Mouse (Mus musculus) bone marrow macrophage, adult 2 months (primary cell): ENCODE data around the gene Nek7. TPM values are rescaled to one million over a fixed set of nuclear protein-coding genes. Genes with fewer than 3 reads are reported as not detected.

Experiments
- H3K27ac ChIP-seq: 2 replicates; pipeline ENCODE4 v1.5.1; 2012; ENCODE audit warnings: low read depth, low read length; ENCODE audit not compliant: insufficient read depth
- H3K4me1 ChIP-seq: 2 replicates; pipeline ENCODE4 v1.6.1; 2012; ENCODE audit warnings: low read length; ENCODE audit not compliant: control insufficient read depth, insufficient read depth
- H3K4me3 ChIP-seq: 2 replicates; pipeline ENCODE4 v1.5.1; 2012; ENCODE audit warnings: mild to moderate bottlenecking, low read length, moderate library complexity; ENCODE audit not compliant: insufficient read depth
- CTCF ChIP-seq: IDR thresholded peaks from 2 replicates; pipeline ENCODE4 v1.5.1; 2012; ENCODE audit warnings: low read depth, mild to moderate bottlenecking, low read length, moderate library complexity
- POLR2A ChIP-seq: IDR thresholded peaks from 2 replicates; pipeline ENCODE4 v1.6.1; 2012; ENCODE audit warnings: mild to moderate bottlenecking, low read depth, low read length, borderline replicate concordance
- polyA plus RNA-seq: library from polyadenylated mRNA; stranded (reverse); fragments of >200 nt; gene quantifications from 2 replicates; pipeline ENCODE4 v1.2.4, GENCODE M21; 2012; ENCODE audit not compliant: missing spikeins, insufficient read depth, insufficient read length

Gene Nek7
- polyA plus RNA-seq, 1 experiment = 78.1 TPM

GRCm38 (mm10) chr1:138491382-138492097, 128.4 kb downstream of the Nek7 start:
- Histone ChIP-seq H3K4me1 (no peaks in the 10 kb centered on the region), H3K27ac (no peak overlapping the region), H3K4me3 (no peak overlapping the region)
- TF ChIP-seq CTCF (no peak), POLR2A (no peak)

GRCm38 (mm10) chr1:138487569-138487968, 132.4 kb downstream of the Nek7 start:
- Histone ChIP-seq H3K4me3 (no peak overlapping the region), H3K4me1 (no peaks in the 10 kb centered on the region), H3K27ac (no peak overlapping the region)
- TF ChIP-seq POLR2A (no peak), CTCF (no peak)

- no peak overlapping the region for H3K27ac ChIP-seq
- no peak overlapping the region for H3K4me3 ChIP-seq
- no peaks in the 10 kb centered on the region for H3K4me1 ChIP-seq
- TF ChIP-seq CTCF = no peak
These were observed 139.2 kb downstream of the Nek7 start for GRCm38 (mm10) chr1:138480694-138481093.

- Histone ChIP-seq H3K4me1 (0 out of 2 replicates have a peak, but pooled peaks cover 2% of the 10 kb centered on the region), H3K4me3 (no peak overlapping the region), H3K27ac (no peak overlapping the region)
- TF ChIP-seq CTCF = no peak
- TF ChIP-seq POLR2A = no peak
These were observed 154.6 kb downstream of the Nek7 start for GRCm38 (mm10) chr1:138465352-138465751.

- TF ChIP-seq POLR2A = no peak
- no peak for TF ChIP-seq CTCF
- no peak overlapping the region for H3K27ac ChIP-seq
- H3K4me1 ChIP-seq = peaks cover 7% of the 10 kb centered on the region
- H3K4me3 ChIP-seq = no peak overlapping the region
These were observed 158.5 kb downstream of the Nek7 start for GRCm38 (mm10) chr1:138461425-138461824.

- no peaks in the 10 kb centered on the region for H3K4me1 ChIP-seq
- H3K27ac ChIP-seq = no peak overlapping the region
- H3K4me3 ChIP-seq = no peak overlapping the region
- TF ChIP-seq POLR2A = no peak
- TF ChIP-seq CTCF = no peak
These were observed 170.5 kb downstream of the Nek7 start for GRCm38 (mm10) chr1:138449476-138449851.

GRCm38 (mm10) chr1:138448635-138449475, 171.1 kb downstream of the Nek7 start:
- H3K27ac ChIP-seq = no peak overlapping the region
- H3K4me3 ChIP-seq = no peak overlapping the region
- no peak for TF ChIP-seq POLR2A
- TF ChIP-seq CTCF = no peak
- H3K4me1 ChIP-seq = no peaks in the 10 kb centered on the region

GRCm38 (mm10) chr1:138446846-138447245, 173.1 kb downstream of the Nek7 start:
- TF ChIP-seq POLR2A (no peak), CTCF (no peak)
- Histone ChIP-seq H3K4me1 (no peaks in the 10 kb centered on the region), H3K27ac (no peak overlapping the region), H3K4me3 (no peak overlapping the region)

Other genes starting within 250 kb of the Nek7 start
- not detected in 2 replicates for gene Lhx9, start 228.4 kb upstream of the Nek7 start, polyA plus RNA-seq
- 16.0 and 17.4 TPM in 2 replicates for gene 2310009B15Rik, start 236.7 kb upstream of the Nek7 start, polyA plus RNA-seq